Mouse (Mus musculus) spleen, embryonic (tissue): ENCODE measurements at regions not wholly inside any gene's neighbourhood (a gene's known extent, or its start where the extent isn't known, plus 50 kb on each side); places are given as distances from the start of the nearest gene placed in this dataset.

Experiments
- CTCF ChIA-PET: fragments of 350-600 bp; sonication (Branson Sonifier 250); formaldehyde crosslinking; loops from one replicate; lab custom pipeline; 2022; lab: Charles Lee

DNA sequence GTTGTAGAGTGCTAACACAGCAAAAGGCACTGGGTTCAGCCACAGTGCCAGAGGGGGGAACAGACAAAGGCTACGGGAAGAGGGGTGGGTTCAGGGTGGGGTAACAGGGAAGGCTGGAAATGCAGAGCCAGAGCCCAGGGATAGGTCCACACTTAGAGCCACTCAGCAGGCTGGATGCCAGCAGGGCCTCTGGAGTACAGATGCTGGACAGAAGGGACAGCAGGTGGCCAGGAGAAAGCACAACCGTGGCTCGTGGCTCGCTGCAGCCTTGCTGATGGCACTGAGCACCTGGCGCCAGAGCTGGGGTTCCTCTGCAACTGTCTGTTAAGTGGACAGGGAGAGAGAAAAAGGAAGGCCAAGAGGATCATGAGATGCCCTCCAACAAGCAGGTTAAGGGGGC, 174.2 kb downstream of the Mroh4 start:
- CTCF ChIA-PET, result no interaction called here

DNA sequence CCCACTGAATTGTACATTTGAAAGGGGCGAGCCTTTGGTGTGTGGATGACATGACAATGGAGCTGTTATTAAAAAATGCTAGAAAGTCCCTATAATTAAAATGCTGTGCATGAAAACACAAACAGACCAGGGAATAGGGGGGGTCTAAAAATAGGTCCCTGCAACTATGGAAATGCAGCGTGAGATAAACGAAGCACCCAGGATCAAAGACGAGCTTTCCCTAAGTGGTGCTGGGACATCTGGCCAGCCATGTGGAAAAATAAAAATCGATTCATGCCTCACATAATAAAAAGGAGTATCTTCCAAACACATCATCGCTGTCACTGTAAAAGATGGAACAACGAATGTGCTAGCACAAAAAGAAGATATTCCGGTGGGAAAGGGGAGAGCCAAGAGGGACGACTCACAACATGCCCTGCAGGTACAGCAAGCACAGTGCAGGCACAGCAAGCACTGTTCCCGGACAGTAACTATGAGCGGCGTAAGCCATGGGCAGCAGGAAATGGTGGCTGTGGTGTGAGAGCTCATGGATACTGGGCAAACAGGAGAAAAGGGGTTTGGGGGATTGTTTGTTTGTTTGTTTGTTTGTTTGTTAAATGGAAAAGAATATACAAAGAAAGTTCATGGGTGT, 176.7 kb downstream of the Mroh4 start:
- CTCF ChIA-PET, result no interaction called here

DNA sequence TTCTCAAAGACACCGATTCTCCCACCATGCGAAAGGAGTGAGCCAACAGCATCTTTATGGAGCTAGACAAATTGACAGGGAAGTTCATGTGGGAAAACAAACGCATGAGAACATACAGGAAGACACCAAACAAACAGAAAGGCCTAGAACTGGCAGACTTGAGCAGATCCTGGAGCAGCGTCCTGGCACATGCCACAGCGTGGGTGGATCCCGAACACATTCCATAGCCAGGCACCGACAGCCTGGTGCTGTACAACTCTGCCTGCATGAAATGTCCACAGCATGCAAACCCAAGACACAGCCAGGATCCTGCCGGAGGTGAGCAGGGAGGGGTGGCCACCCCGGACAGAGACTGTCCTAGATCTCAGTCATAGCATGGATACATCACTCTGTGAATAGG, 177.2 kb downstream of the Mroh4 start:
- CTCF ChIA-PET, result no interaction called here

DNA sequence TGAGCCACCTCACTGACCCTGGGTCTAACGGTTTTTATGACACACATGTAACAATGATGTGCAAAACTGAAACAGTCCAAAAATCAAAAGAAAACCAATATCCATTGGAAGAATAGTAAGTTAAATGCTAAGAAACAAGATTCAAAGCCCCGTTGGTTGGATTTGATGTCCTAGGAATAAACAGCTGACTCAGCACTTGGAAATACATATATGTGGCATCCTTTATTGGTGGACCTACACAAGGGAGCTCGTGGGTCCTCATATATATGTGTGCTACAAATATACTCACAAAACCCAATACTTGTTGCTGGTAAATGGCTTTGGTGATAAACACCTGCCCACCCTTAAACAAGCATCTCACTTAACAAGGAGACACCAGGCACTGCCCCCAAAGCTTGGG, 178.2 kb downstream of the Mroh4 start:
- CTCF ChIA-PET, result no interaction called here

GRCm38 (mm10) chr15:74456675-74457040, 179.5 kb downstream of the Mroh4 start:
- CTCF ChIA-PET, result no interaction called here

GRCm38 (mm10) chr15:74455921-74456674, 180.1 kb downstream of the Mroh4 start:
- CTCF ChIA-PET, result no interaction called here

DNA sequence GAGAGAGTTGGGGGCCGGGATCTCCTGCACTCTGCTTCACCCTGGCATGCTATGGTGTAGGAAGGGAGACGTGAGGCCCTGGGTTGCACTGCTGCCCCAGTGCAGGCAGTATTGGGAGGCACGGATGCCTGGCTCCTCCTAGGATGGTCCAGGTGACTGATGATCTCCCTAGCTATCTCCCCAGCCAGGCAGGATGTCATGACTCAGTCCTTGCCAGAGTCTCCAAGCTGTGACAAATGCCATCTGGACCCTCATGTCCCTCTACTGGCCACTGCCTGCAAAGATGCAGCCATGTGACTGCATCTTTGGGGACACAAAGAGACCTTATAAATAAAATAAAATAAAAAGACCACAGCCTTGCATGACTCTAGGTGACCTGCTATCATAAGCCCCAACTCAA, 181.6 kb downstream of the Mroh4 start:
- CTCF ChIA-PET, result no interaction called here

DNA sequence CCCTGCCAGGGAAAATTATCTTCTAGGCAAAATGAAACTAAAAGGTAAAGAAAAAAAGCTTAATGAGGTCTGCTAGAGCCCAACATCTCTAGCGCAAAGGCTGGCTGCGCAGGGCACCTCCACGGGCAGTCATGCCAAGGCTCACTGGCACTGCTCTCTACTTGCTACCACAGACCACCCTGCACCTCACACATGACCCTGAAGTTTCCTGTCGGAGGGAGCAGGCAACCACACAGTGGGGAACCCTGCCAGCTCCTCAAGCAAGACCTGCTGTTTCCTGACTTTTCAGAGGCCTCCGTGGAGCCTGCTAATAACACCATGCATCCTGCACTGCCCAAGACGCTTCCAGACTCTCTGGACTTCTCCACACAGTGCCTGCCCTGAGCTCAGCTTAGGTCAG, 182.3 kb downstream of the Mroh4 start:
- CTCF ChIA-PET, result no interaction called here

GRCm38 (mm10) chr15:74452426-74452825, 183.7 kb downstream of the Mroh4 start:
- CTCF ChIA-PET, result no interaction called here

DNA sequence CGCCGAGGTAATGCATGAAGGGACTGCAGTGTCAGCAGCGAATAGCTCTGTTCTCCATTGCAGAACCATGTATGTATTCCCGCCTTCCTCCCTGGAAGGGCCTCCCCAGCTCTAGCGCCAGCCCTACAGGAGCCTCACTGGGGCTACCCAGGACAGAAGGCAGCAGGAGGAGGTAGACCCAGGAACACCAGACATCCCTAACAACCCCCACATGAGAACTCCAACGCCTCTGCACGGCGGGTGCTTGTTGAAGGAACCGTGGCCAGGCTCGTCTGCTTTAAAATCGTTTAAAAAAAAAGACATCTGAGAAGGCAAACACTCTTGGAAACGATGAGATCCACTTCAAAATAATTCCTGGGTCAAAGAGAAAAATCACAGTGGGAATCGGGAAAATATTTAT, 194.3 kb downstream of the Mroh4 start:
- CTCF ChIA-PET, result no interaction called here

GRCm38 (mm10) chr15:74426989-74427388, 209.2 kb downstream of the Mroh4 start:
- CTCF ChIA-PET, result no interaction called here

DNA sequence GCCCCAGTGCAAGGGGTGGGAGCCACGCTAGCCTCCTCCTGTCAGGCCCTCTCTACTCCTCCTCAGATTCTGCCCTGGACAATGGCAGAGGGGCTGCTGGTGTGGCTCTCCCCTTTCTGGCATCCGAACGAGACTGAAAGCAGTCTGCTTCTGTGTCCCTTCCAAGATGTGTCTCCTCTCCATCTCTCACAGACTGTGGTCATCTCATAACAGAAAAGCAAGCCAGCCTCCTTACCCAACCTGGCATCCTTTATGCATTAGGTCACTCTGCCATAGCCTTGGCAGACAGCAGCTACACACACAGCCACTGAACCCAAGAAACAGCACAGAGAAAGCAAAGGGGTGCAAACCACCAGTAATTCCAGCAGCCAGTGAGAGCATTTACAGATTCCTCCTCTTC, 213.2 kb downstream of the Mroh4 start:
- CTCF ChIA-PET, result no interaction called here

GRCm38 (mm10) chr15:74420550-74420949, 215.6 kb downstream of the Mroh4 start:
- CTCF ChIA-PET, result no interaction called here

DNA sequence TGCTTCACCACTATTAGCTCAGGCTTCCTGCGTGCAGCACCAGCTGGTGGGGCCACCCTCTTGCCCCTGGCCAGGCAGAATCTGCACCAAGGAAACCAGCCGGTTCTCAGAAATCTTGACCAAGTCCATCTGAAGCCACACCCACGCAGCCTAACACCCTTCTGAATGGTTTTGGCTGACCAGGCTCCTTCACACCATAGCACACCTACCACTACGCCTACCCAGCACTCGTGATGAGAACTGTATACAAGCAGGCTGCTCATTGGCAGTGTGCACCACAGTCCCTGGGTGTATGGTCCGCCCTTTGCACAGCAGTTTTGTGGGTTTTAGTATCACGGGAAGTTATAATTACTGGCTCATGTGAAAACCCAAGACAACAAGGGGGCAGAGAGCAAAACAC, 217.5 kb downstream of the Mroh4 start:
- CTCF ChIA-PET, result no interaction called here

- CTCF ChIA-PET, result no interaction called here
Observed at GRCm38 (mm10) chr15:74413217-74413616, 222.9 kb downstream of the Mroh4 start.

GRCm38 (mm10) chr15:74412261-74412660, 223.9 kb downstream of the Mroh4 start:
- CTCF ChIA-PET, result no interaction called here

GRCm38 (mm10) chr15:74411097-74411496, 225.1 kb downstream of the Mroh4 start:
- CTCF ChIA-PET, result no interaction called here

GRCm38 (mm10) chr15:74404866-74405265, 231.3 kb downstream of the Mroh4 start:
- CTCF ChIA-PET, result no interaction called here

DNA sequence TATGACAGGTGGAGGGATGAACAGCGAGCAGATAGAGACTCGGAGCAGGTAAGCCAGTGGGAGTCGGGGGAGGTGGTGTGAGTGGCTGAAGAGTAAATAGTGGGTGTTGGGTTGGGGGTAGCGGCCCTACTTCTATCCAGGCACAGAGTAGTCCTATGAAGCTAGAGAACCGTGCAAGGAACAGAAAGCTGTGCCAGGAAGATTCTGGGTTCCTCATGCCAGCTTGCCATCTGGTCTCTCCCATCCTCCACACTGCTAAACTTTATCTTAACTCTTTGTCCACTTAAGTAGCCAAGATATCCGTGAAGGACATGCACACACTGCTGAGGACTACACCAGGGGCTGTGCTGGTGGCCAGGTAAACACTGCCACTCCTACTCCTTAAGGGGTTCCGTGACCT, 234.9 kb downstream of the Mroh4 start:
- CTCF ChIA-PET, result no interaction called here

DNA sequence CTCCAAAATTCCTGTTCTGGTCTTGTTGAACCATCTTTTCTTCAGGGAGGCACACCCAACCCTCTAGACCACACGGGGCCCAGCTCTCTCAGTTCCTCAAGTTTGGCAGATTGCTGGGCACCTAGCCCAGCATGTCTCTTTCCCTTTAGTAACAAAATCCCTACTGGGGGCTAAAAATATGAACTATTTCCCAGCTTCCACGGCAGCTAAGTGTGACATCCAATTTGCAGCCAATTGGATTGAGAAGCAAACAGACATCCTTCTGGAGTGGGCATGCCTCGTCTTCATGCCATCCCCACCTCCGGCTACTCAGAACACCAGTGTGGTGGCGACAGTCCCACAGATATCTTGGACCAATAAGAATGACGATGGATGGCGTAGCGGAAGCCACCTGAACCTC, 240.1 kb downstream of the Mroh4 start:
- CTCF ChIA-PET, result no interaction called here

DNA sequence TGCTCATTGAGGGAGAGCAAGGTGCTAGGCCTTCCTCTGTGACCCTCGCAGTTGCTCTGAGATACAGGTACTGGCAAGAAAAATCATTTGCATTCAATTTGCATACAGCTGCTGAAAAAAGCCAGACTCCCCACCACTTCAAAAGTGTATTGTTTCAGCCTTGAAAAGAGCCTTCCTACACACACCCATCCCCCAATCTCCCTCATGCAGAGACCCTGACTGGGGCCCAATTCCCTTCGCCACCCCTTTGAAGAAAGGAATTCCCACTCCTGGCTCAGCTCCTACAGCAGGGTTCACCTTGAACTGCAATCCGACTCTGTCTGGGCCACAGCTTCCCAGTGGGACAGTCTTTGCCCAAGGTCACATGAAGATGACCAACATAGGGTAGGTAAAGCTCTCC, 248.6 kb downstream of the Mroh4 start:
- CTCF ChIA-PET, result no interaction called here

DNA sequence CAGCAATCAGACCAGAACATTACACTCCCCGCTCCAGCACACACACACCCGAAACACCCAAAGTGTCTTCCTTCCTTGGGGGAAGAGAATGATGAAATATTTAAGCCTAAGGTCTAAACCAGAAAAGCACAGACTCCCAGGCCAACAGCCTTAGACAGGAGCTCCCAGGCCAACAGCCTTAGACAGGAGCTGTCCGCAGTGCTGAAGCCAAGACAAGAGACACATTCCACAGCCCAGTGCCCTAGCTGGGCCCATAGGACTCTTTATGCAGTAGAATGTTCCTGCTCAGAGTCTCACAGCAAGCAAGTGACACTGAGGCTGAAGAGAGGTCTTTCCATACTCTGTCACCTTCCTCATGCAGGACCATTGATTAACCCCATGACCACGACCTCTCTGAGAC, 253.6 kb downstream of the Mroh4 start:
- CTCF ChIA-PET, result no interaction called here

DNA sequence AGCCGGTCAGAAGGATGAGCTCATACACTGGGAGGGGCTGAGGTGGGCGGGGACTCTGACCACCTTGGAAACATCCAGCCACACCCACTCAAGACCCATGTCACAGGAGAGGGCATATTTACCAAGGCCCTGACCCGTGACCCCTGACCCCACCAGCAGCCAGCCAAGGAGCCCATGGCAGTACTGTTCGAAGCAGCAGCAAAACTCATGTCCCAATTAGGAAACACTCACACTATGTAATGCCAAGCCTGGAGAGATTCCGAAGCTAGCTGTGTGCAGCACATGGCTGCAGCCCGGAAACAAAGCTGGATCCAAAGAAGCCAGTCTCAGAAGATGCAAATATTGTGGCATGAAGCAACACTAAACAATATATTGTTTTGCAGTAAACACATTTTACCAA, 256.8 kb downstream of the Mroh4 start:
- CTCF ChIA-PET, result no interaction called here

- CTCF ChIA-PET, result no interaction called here
Observed at GRCm38 (mm10) chr15:74369461-74369860, 266.7 kb downstream of the Mroh4 start.
